Mouse (Mus musculus) ES-E14 (cell line): ENCODE results near the gene Arntl.

Experiments
- CHD2 ChIP-seq: IDR thresholded peaks from 2 replicates; pipeline ENCODE4 v1.6.1; 2014; ENCODE audit warnings: mild to moderate bottlenecking, low read depth, low read length, inconsistent platforms
- MAFK ChIP-seq: IDR thresholded peaks from 2 replicates; pipeline ENCODE4 v1.6.1; 2014; ENCODE audit warnings: mild to moderate bottlenecking, low read depth, low read length, inconsistent platforms; ENCODE audit not compliant: insufficient read depth
- ZC3H11A ChIP-seq: IDR thresholded peaks from 2 replicates; pipeline ENCODE4 v1.6.1; 2012; ENCODE audit warnings: low read depth, mild to moderate bottlenecking, inconsistent platforms, low read length, borderline replicate concordance
- ZNF384 ChIP-seq: IDR thresholded peaks from 2 replicates; pipeline ENCODE4 v1.6.1; 2012; ENCODE audit warnings: low read depth, low read length, inconsistent platforms

- no peak for TF ChIP-seq ZNF384
- TF ChIP-seq CHD2: no peak
- no peak for TF ChIP-seq MAFK
- no peak for TF ChIP-seq ZC3H11A
These were observed 48.8 kb downstream of the Arntl start for GRCm38 (mm10) chr7:113256046-113256445.
